Mouse (Mus musculus) left cerebral cortex, adult 9 months (tissue): ENCODE results near the gene Mipol1.
"Not testable (repeated sequence)": the region's sequence is repeated elsewhere in the genome, so short reads cannot be mapped to it uniquely, and the experiment has no call there.

ENCODE experiments used
- DNase-seq, 2 experiments: peaks; one replicate each; pipeline ENCODE4 v3.0.0; 2022; ENCODE audit warnings: low spot score in 2 of 2

The Mipol1 gene

DNA sequence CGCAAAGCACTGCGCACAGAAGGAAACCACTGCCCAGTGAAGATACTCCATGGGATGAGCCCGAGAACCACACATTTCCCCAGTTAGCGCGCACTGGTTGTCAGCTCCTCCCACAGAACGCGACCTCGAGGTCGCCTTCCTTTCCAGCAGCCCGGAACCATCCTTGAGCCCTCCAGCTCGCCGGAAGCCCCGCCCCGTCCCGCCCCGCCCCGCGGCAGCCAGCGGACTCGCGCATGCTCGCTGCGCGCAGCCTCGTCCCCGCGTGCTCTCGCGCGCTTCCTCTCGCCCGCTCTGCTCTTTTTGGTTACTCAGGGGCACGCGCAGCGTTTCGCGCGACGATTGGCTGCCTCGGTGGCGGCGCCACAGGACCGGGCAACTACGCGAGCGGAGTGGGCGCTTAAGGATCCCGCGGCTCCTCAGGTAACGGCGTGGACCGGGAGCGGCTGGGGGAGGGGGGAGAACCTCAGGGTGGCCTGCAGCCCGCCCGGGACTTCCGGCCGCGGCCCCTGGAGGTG, at the start of gene Mipol1, which contains the start of gene Prps1l3:
Mipol1 (plus strand) TSS at position 236 of the 515 bp plus-strand sequence.
Prps1l3 (plus strand) TSS at position 221 of the 515 bp plus-strand sequence.
- DNase-seq, result peak; percentile 65 to 86

- DNase-seq, result no peak
Measured at GRCm38 (mm10) chr12:57184401-57185147, 45.7 kb upstream of the Mipol1 start.

- DNase-seq, result no peak
Measured at GRCm38 (mm10) chr12:57185475-57185874, 44.8 kb upstream of the Mipol1 start.

GRCm38 (mm10) chr12:57186126-57186525, 44.1 kb upstream of the Mipol1 start:
- no peak for DNase-seq

- DNase-seq, result no peak
Measured at GRCm38 (mm10) chr12:57187032-57187431, 43.2 kb upstream of the Mipol1 start.

- DNase-seq, result no peak
Measured at GRCm38 (mm10) chr12:57194609-57195008, 35.6 kb upstream of the Mipol1 start.

GRCm38 (mm10) chr12:57196286-57196607, 34.0 kb upstream of the Mipol1 start:
- no peak for DNase-seq

- no peak for DNase-seq
Measured at GRCm38 (mm10) chr12:57196608-57197362, 33.4 kb upstream of the Mipol1 start.

GRCm38 (mm10) chr12:57197363-57198026, 32.7 kb upstream of the Mipol1 start, which contains the start of gene Slc25a21:
Gene Slc25a21, minus strand, starts transcription at chr12:57197472.
- DNase-seq, result no peak

DNA sequence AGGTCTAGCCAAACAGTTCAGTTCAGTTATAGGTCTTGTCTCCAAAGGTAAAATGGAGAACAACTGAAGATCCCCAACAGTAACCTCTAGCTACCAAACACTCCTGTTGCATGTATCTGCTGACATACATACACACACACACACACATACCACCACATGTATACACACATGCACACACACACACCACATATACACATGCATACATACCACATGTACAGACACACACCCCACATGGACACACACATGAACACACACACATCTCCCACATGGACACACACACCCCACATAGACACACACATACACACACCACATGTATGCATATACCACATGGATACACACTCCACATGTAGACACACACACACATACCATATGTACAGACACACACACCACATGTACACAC, 32.0 kb upstream of the Mipol1 start:
- DNase-seq, result no peak

DNA sequence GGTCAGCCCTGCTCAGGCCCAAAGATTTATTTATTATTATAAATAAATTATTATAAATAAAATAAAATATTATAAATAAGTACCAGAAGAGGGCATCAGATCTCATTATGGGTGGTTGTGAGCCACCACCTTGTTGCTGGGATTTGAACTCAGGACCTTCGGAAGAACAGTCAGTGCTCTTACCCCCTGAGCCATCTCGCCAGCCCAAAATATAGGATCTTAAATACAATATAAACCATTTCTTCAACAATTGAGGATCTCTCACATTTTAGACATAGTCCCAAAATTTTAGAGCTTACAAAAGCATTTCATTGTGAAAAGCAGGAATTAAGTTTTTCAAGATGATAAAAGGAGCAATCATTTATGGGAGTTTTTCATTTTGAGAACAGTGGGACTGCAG, 30.8 kb upstream of the Mipol1 start:
- DNase-seq, result no peak

- DNase-seq, result no peak
Measured at GRCm38 (mm10) chr12:57201901-57202300, 28.3 kb upstream of the Mipol1 start.

DNA sequence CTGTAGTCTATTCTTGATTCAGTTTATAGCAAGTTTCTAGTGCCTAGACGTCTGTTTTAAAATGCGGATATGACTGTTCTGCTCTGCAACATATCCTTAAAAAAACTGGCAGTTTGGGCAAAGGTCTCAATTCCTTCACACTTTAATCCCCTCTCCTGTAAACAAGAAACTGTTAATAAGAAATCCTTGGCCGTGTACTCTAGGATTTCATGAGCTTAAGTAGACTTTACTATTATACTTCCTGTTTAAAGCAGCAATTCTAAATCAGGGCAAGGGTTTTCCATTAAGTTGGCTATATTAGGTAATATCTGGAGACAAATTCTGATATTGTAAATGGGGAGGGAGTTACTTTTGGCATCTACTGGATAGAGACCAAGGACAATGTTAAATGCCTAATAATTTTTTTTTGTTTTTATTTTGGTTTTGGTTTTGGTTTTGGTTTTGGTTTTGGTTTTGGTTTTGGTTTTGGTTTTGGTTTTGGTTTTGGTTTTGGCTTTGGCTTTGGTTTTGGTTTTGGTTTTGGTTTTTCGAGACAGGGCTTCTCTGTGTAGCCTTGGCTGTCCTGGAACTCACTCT, 25.9 kb upstream of the Mipol1 start:
- DNase-seq, result no peak

- DNase-seq, result peak in 1 of 2 experiments; percentile 18
Measured at GRCm38 (mm10) chr12:57211353-57212311, 18.6 kb upstream of the Mipol1 start.

- DNase-seq, result not testable (repeated sequence)
Measured at GRCm38 (mm10) chr12:57212463-57212862, 17.8 kb upstream of the Mipol1 start.

- DNase-seq, result no peak
Measured at GRCm38 (mm10) chr12:57226411-57226810, 3.8 kb upstream of the Mipol1 start.

DNA sequence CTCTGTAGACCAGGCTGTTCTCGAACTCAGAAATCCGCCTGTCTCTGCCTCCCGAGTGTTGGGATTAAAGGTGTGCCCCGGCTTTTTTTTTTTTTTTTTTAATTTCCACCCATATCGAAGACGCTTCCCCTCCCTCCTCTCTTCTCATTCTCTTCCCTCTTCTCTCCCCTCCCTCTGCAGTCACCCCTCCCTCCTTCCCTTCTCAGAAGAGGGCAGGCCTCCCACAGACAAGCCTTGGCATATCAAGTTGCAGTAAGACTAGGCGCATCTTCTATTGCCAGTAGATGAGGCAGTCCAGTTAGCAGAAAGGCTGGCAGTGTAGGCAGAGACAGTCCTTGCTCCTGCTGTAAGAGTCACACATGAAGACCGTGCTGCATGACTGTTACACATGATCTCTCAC, 2.5 kb upstream of the Mipol1 start:
- no peak for DNase-seq

- no peak for DNase-seq
Measured at GRCm38 (mm10) chr12:57229703-57230102, 524 bp upstream of the Mipol1 start.

GRCm38 (mm10) chr12:57231085-57231875, 1.1 kb downstream of the Mipol1 start:
- no peak for DNase-seq

DNA sequence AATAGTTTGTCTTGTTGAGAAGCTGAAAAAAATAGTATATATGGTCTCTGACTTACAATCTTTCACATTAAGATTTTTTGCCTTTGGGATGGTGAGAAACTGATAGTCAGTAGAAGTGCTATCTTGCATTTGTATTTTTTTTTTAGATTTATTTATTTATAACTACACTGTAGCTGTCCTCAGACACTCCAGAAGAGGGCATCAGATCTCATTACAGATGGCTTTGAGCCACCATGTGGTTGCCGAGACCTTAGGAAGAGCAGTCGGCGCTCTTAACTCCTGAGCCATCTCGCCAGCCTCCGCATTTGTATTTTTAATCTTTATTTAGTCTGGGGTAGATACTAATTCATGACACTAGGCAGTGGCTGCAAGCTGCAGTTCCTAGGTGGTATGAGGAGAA, 3.2 kb downstream of the Mipol1 start:
- DNase-seq, result no peak
